Mouse (Mus musculus) CH12.LX (cell line): ENCODE measurements around the gene Apobec3. TPM values are rescaled to one million over a fixed set of nuclear protein-coding genes. Genes with fewer than 3 reads are reported as not detected.
"Not testable (repeated sequence)": the region's sequence is repeated elsewhere in the genome, so short reads cannot be mapped to it uniquely, and the experiment has no call there.

Experiments
- DNase-seq: peaks from one replicate; pipeline ENCODE4 v3.0.0-alpha.2; 2013; ENCODE audit errors: extremely low read depth
- H3K27ac ChIP-seq: 2 replicates; pipeline ENCODE4 v1.5.1; 2012; ENCODE audit warnings: low read depth, mild to moderate bottlenecking, control low read depth, moderate library complexity; ENCODE audit not compliant: insufficient read depth
- H3K27me3 ChIP-seq: replicated peaks from 2 replicates; pipeline ENCODE3; 2012; ENCODE audit warnings: inconsistent platforms
- H3K36me3 ChIP-seq, 2 experiments: replicated peaks in 1 of 2; 2 replicates each; pipeline versions ENCODE3 to v1.6.1; 2012; ENCODE audit warnings: inconsistent platforms in 1 of 2, low read length in 1 of 2, mild to moderate bottlenecking in 1 of 2, mixed read lengths in 1 of 2, moderate library complexity in 1 of 2; ENCODE audit not compliant: control insufficient read depth in 1 of 2, insufficient read depth in 1 of 2
- H3K4me1 ChIP-seq, 2 experiments: 2 replicates each; pipeline ENCODE4 v1.6.1; 2012; ENCODE audit warnings: inconsistent platforms in 1 of 2, moderate library complexity in 1 of 2; ENCODE audit not compliant: insufficient read depth in 2 of 2, control insufficient read depth in 1 of 2
- H3K4me2 ChIP-seq: 2 replicates; pipeline ENCODE4 v1.6.1; 2012; ENCODE audit warnings: low read depth, mild to moderate bottlenecking, control low read depth; ENCODE audit not compliant: poor library complexity, insufficient read depth, severe bottlenecking
- H3K4me3 ChIP-seq, 3 experiments: fragments of 150-350 bp in 1 of 3; sonication (generic) in 1 of 3; replicated peaks in 1 of 3; 2 replicates each; pipeline versions ENCODE3 to v1.5.1; 2011 to 2012; ENCODE audit warnings: low read depth in 2 of 3, low read length in 2 of 3, mild to moderate bottlenecking in 2 of 3, moderate library complexity in 2 of 3, control low read depth in 1 of 3, improper control_type of control experiment in 1 of 3, inconsistent platforms in 1 of 3, mixed read lengths in 1 of 3; ENCODE audit not compliant: poor library complexity in 1 of 3
- H3K79me2 ChIP-seq: replicated peaks from 2 replicates; pipeline ENCODE4 v1.6.1; 2012; ENCODE audit warnings: mild to moderate bottlenecking, moderate library complexity; ENCODE audit not compliant: control insufficient read depth, poor library complexity, insufficient read depth, severe bottlenecking; ENCODE audit errors: extremely low read depth
- H3K9ac ChIP-seq: 2 replicates; pipeline ENCODE4 v1.6.1; 2012; ENCODE audit warnings: low read depth, mild to moderate bottlenecking, control low read depth, moderate library complexity; ENCODE audit not compliant: insufficient read depth
- H3K9me3 ChIP-seq: replicated peaks from 2 replicates; pipeline ENCODE3; 2012; ENCODE audit warnings: low read length, inconsistent platforms, mixed read lengths
- BHLHE40 ChIP-seq: IDR thresholded peaks from 2 replicates; pipeline ENCODE4 v1.6.1; 2011; ENCODE audit warnings: mild to moderate bottlenecking, low read depth, low read length, improper control_type of control experiment
- RAD21 ChIP-seq: IDR thresholded peaks from 2 replicates; pipeline ENCODE4 v1.6.1; 2011; ENCODE audit warnings: low read depth, mild to moderate bottlenecking, low read length, improper control_type of control experiment, moderate library complexity
- RCOR1 ChIP-seq: conservative IDR thresholded peaks from 2 replicates; pipeline ENCODE4 v1.6.1; 2012; ENCODE audit warnings: low read depth, mild to moderate bottlenecking, inconsistent platforms, low read length, improper control_type of control experiment
- SMC3 ChIP-seq: IDR thresholded peaks from 2 replicates; pipeline ENCODE4 v1.6.1; 2011; ENCODE audit warnings: low read depth, low read length, improper control_type of control experiment
- USF1 ChIP-seq: IDR thresholded peaks from 2 replicates; pipeline ENCODE4 v1.6.1; 2014; ENCODE audit warnings: low read depth, mild to moderate bottlenecking, inconsistent platforms, low read length, improper control_type of control experiment
- ZKSCAN1 ChIP-seq: IDR thresholded peaks from 2 replicates; pipeline ENCODE4 v1.6.1; 2012; ENCODE audit warnings: low read depth, inconsistent platforms, low read length, improper control_type of control experiment, borderline replicate concordance
- ZMIZ1 ChIP-seq: IDR thresholded peaks from 2 replicates; pipeline ENCODE4 v1.6.1; 2012; ENCODE audit warnings: low read depth, mild to moderate bottlenecking, inconsistent platforms, low read length, improper control_type of control experiment
- ZNF384 ChIP-seq: IDR thresholded peaks from 2 replicates; pipeline ENCODE4 v1.6.1; 2012; ENCODE audit warnings: low read depth, low read length, improper control_type of control experiment, inconsistent platforms
- dilution Hi-C: fragments of 300-500 bp; cut with MboI; formaldehyde crosslinking; loops from 2 replicates; pipeline ENCODE4 v1.14.3; 2020; ENCODE audit warnings: low sequenced_read_pairs; ENCODE audit not compliant: extremely low pct_unique_long_range_greater_than_20kb, extremely low pct_ligation_motif_present
- in situ Hi-C: fragments of 300-500 bp; cut with MboI; formaldehyde crosslinking; loops from 3 replicates; pipeline ENCODE4 v1.14.3; 2019; ENCODE audit warnings: low sequenced_read_pairs, low pct_ligation_motif_present, low pct_unique_long_range_greater_than_20kb, mixed read lengths
- polyA plus RNA-seq: library from polyadenylated mRNA; unstranded; fragments of >175 nt; gene quantifications from 2 replicates; pipeline ENCODE4 v1.2.1, GENCODE M21; 2012; ENCODE audit warnings: low read depth; ENCODE audit not compliant: insufficient read length
- total RNA-seq, 2 experiments: library from RNA; depleted of rRNA; stranded (reverse); fragments of 300-350 nt in 1 of 2; fragments of >200 nt in 1 of 2; gene quantifications; 2 replicates each; pipeline ENCODE4 v1.2.3; 2012 to 2014

Apobec3 gene
- total and polyA plus RNA-seq, 3 experiments, result 3.9 to 94.3 (median 10.4) TPM

DNA sequence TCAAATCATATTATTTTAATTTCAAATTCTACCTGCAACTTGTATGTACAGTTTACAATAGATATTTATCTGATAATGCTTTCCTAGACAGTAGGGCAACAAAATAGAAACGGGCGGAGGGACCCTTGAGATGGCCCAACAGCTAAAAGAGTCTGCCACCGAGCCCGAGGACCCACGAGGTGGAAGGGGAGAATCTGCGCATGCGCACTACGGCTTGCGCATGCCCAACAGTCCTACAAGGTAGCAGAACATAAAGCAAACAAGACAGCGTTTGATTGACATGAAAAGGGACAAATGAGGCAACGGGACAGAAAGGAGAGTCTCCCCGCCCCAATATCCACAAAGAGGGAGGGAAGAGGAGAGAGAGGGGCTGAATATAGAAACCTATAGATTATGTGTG is 47.6 kb downstream of the Apobec3 start:
- TF ChIP-seq ZMIZ1, result no peak
- no peak for TF ChIP-seq BHLHE40
- no peak for TF ChIP-seq SMC3
- no peak for TF ChIP-seq RCOR1
- no peak for TF ChIP-seq RAD21
- TF ChIP-seq ZKSCAN1, result no peak
- Histone ChIP-seq H3K27me3 (no peaks in the 10 kb centered on the region), H3K4me3 (no peak overlapping the region), H3K4me1 (peaks cover 2 to 23% of the 10 kb centered on the region in 2 experiments; a peak in 2 of 4 replicates), H3K4me2 (no peak overlapping the region), H3K9ac (no peak overlapping the region), H3K79me2 (no peaks in the 10 kb centered on the region), H3K27ac (no peak overlapping the region), H3K36me3 (no peaks in the 10 kb centered on the region), H3K9me3 (peaks cover 13% of the 10 kb centered on the region)
- in situ Hi-C loops, result no loop called here
- dilution Hi-C loops, result no loop called here
- DNase-seq, result no peak

DNA sequence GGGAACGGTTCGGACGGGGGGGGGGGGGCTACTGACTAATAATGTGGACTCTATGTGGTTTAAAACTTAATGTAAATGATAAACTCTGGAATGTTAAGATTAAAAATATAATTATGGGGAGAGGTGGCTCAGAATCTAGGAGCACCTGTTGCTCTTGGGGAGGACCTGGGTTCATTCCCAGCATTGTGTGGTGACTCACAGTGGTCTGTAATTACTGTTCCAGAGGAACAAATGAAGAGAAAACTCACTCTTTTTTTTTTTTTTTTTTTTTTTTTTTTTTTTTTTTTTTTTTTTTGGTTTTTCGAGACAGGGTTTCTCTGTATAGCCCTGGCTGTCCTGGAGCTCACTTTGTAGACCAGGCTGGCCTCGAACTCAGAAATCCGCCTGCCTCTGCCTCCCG is 48.0 kb downstream of the Apobec3 start:
- H3K27me3 ChIP-seq, dilution Hi-C loops, H3K4me3 ChIP-seq, H3K4me2 ChIP-seq, H3K27ac ChIP-seq, in situ Hi-C loops, H3K9ac ChIP-seq, DNase-seq, H3K36me3 ChIP-seq, H3K79me2 ChIP-seq: not testable (repeated sequence)
- peak; percentile 51 for TF ChIP-seq ZNF384
- Histone ChIP-seq H3K9me3 (peaks cover 13% of the 10 kb centered on the region), H3K4me1 (peaks cover 2 to 23% of the 10 kb centered on the region in 2 experiments; a peak in 2 of 4 replicates)

DNA sequence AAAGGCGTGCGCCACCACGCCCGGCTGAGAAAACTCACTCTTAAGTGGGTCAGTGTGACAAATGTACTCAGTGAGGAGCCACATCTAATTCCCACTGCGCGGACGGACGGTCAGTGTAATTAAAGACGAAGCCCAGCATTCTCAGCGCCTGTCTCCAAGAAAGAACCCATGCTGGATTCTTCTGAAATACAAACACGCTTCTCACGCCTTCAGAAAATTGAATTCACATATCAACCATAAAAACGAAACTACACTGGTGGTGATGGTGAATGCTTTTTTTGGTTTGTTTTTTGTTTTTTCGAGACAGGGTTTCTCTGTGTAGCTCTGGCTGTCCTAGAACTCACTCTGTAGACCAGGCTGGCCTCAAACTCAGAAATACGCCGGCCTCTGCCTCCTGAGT is 48.5 kb downstream of the Apobec3 start:
- DNase-seq, result no peak
- Histone ChIP-seq H3K27ac (no peak overlapping the region), H3K36me3 (no peaks in the 10 kb centered on the region), H3K9me3 (peaks cover 13% of the 10 kb centered on the region), H3K4me2 (no peak overlapping the region), H3K79me2 (no peaks in the 10 kb centered on the region), H3K4me1 (peaks cover 2 to 23% of the 10 kb centered on the region in 2 experiments; a peak in 2 of 4 replicates), H3K27me3 (no peaks in the 10 kb centered on the region), H3K9ac (no peak overlapping the region), H3K4me3 (no peak overlapping the region)
- dilution Hi-C loops, result no loop called here
- in situ Hi-C loops, result loop anchor here (10.0 kb wide), 1 partner anchor 295 kb away; the partner anchor contains the start of genes AC140267.1 and Mief1
- TF ChIP-seq USF1, result no peak
- peak; percentile 28; the same call in 1 of the 2 replicates for TF ChIP-seq ZNF384
